Mouse (Mus musculus) thymus, postnatal 25 days (tissue): ENCODE measurements at regions not wholly inside any gene's neighbourhood (a gene's known extent, or its start where the extent isn't known, plus 50 kb on each side); places are given as distances from the start of the nearest gene placed in this dataset.
A peak's percentile ranks its signal among the peaks of the same experiment; 100 is the strongest.

Source experiments
- DNase-seq: peaks from one replicate; pipeline ENCODE4 v3.0.0; 2022

DNA sequence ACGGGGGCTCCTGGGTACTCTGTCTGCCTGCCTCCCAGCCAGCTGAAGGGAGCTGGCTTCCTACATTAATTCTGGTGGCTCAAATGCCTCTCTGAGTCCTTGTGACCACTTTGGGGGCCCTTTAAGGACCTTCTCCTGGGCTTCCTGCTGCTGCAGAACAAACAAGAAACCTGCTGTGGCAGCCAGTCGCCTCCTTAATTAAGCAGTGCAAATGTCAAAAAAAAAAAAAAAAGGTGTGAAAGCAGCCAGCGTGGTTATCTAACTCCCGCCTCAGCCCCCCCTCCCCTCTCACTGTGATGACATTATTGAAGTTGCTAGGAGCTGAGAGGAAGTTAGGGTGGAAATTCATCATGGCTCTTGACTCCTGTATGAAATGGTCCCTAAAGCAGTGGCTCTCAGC, 189.3 kb downstream of the Vrk1 start:
- DNase-seq = no peak

DNA sequence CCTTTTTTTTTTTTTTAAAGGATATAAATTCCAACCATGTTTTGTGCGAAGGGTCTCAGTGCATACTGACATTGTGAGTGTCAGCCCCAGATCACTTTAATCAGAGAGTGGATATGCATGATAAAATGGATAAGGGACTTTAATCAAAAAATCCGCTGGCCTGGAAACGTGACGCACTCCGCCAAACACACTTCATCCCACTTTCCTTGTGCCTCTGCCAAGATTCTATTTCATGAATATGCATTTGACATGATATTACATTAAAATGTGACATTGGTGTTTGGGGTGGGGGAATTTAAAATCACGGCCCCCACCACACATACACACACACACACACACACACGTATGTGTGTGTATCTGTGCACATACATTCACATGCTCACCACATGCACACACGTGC, 193.5 kb downstream of the Vrk1 start:
- no peak for DNase-seq

DNA sequence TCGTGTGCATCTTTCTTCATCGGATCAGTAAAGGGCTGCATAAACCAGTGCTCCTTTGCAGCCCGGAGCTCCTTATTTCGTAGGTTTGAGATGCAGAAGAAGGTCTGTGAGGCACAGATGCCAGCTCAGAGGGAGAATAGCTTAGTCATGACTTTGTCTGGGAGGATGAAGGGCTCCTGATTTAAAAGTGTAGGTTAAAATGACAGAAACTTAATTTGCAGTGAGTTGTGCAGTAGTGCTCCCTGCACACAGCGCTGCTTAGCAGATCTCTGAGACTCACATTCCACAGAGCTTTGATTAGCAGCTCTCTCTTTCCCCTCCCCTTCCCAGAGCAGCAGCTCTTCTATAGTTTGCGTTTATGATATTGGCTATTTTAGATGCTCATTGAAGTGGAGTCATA, 200.9 kb downstream of the Vrk1 start:
- DNase-seq = no peak

DNA sequence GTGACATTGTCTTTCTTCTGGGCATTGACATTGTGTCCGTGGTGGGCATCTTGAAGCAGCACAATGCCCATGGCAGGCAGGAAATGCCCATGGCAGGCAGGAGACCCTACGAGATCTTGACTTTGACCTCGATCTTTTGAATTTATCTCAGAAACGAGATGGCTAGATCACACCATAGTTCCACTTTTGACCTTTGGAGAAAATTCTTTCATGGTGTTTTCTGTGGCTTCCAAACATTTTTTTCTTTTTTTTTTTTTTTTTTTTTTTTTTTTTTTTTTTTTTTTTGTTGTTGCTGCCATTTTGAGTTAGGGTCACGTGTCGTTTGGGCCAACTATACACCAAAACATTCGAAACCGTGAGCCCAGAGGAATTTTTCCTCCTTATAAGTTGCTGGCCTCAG, 201.5 kb downstream of the Vrk1 start:
- no peak for DNase-seq

DNA sequence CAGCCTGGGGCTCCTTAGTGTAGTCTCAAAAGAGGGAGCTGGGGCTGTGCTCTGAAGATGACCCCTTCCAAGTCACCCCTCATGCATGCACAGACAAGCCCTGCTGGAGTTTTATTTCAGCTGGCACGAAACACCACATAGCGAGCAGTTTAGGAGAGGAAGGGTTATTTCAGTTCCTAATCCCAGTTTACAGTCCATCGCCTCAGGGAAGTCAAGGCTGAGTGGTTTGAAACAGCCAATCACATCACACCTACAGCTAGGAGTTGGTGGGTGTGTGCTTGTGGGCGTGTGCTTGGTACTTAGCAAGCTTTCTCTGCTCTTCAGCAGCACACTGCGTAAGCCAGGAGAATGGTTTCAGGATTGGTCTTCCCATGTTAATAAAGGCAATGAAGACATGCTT, 202.4 kb downstream of the Vrk1 start:
- no peak for DNase-seq

DNA sequence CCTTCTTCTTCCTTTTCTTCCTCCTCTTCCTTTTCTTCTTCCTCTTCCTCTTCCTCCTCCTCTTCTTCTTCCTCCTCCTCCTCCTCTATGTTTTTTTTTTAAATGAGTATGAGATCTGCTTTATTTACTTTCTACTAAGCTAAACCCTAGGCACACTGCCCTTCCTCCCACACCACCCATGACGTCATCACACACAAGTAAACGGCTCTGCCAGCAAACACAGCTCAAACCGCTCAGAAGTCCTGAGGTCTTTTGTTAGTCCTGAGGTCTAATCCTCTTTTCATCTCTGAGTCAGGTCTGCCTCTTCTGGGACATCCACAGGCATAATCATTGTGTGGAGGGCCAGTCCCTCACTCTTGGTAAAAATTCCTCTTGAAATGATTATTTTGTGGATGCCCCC, 210.0 kb downstream of the Vrk1 start:
- DNase-seq = no peak

DNA sequence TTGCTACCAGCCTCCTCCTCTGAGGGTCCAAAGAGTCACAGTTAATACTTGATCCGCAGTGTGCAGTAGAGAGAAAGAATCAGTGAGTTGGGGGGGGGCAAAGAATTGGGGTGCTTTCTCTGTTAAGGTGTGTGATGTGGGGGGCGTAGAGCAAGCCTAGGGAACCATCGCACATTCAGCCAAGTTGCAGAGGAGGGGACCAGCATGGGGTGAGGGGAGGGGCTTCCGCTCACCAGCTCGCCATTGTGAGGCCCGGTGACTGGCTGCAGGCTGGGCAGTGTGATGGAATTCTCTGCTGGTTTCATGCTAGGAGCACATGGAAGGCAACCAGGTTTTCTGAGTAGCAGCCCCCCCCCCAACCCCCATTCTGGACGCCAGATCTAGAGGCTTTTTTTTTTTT, 216.2 kb downstream of the Vrk1 start:
- DNase-seq = no peak

DNA sequence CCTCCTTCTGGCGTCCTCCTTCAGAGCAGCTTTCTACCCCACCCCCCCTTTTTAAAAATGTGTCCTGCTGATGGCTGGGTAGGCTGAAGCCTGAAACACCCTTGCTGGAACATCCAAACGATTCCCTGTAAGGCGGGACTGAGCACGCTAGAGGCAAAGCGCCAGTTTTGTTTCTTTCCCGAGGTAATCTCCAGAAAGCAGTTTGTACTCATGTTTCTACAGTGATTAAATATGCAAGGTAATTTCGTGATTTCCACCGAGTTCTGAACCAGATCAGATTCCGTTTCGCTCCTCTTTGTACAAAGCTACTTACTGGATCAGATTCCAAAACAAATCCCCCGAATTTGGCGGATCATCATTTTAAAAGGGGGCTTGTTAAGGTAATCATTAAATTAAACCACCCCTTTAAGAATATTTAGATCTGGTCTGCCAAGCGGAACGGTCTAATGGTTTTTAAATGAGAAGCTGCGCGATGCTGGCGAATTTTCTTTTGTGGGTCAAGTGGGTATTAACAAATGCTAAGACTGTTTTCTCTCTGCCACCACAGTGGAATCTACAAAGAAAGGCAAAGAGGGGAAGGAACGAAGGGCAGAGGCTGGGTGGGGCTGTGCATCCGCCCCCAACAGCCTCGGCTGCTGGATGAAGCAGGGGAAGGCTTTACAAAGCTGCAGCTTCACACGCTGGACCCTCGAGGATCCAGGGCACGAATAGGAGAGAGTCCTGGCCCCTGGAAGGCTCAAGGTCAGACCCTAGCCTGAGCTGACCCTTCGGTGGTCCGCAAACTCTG, 216.9 kb downstream of the Vrk1 start:
- DNase-seq = no peak

DNA sequence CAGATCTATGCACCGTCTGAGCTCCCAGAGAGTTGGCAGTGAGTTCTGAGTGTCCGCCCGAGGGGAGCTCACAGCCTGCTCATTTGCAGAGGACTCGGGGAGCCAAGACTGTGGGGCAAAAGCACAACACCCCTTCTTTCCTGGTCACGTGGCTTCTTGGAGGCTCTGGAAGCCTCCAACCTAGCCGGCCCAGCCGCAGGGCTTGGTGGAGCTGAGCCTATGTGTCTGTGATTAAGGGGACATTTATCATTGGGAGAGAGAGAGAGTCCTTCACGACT, 217.5 kb downstream of the Vrk1 start:
- no peak for DNase-seq

DNA sequence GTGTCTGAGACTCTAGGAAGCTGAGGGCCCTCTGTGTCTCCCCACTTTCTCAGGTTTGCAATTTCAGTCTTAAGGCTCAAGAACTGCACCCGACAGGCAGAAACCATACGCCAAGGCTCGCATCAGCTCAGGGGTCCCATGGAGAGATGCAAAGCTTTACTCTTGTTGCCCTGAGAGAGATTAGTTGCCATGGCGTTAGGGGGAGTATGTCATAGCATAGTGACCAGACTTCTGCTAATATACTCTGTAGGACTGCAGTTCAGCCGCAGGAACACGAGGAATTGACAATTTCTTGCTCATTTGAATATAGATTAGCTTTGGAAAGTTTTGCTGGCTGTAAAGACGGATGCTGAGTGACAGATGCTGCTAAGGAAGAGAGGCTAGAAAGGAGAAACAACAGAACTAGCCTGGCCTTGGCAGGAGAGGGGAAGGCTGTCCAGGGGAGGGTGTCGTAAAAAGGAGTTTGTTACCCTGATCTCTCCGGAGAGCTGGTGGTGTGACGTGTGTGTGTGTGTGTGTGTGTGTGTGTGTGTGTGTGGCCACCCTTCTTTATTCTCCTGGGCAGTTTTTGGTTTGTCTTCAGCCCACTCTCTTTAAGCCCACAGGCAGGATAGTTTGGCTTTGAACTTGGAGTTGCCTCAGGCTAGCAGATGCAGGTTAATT, 235.3 kb downstream of the Vrk1 start:
- no peak for DNase-seq

DNA sequence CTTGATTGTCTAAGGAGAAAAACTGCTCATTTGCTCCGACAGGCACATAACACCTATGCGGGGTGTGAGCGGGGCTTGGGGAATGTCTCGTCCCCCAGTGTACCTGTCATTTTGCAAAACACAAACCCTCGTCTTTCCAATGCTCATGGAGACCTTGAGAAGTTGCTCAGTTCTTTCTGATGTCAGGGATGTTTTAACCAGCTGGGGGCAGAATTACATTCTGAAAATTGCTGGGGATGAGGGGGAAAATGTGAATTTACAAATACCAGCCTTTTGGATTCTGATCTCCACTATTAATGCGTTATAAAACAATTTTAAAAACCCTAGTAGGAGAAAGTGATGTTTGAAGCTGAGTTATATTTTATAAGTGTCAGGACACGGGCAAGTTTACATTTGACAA, 263.6 kb downstream of the Vrk1 start:
- DNase-seq = no peak

DNA sequence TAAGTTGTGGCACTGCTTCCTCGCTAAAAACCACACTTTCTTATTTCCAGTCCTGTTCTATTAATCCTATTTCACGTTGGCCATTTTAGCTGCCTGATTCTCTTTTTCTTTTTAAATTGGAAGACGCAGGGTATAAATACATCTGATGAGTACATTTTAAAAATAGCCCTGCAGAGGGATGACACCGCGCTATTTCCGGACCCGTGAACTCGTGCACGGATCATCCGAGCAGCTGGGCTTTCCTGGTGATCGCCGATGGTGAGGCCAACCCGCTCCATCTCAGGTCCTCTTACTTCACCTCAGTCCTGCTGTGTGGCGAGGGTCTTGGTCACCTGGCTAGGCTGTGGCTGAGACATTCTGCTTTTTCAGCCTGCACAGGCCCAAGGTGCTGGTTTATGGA, 267.9 kb downstream of the Vrk1 start:
- no peak for DNase-seq

DNA sequence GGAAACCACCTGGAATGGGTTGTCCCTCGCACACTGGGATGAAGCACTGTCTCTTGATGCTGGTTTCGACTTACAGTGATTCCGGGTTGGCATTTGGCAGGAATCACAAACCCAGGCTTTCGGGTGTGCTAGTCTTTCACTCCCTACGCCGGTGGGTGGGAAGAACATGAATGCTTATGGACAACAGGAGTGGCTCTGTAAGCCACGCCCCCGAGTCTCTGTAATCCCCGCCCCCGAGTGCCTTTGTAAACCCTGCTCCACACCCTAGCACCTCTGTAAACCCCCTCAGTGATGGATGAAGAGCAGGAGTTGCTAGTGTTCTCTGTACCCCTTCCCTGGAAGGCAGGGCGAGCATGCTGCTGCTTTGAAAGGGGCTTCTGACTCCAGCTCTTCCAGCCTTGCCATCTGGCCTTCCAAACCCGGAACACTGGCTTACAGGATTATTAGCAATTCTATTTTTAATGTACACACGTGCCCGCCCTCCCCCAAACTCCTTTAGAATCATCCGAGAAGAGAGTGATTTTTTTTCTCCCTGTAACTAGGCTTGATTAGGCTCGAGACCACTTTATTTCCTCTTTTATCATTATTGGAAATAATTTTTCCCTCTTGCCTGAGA, 272.6 kb downstream of the Vrk1 start:
- no peak for DNase-seq

DNA sequence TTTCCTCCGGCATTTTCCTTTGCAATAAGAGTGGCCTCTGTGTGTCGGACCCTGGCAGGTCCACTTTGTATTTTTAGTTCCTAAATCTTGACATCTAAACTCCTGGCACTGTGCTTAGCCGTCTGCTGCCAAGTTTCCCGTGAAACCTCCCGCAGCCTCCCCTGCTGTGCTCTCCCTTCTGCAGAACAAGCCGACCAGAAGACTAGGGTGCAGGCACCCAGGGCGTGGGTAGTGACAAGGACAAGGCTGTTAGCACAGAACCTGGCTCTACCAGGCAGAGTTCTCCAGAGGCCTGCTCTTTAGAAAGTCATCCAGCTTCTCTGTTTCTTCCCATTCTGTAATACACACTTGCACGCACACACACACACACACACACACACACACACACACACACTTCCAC, 274.8 kb downstream of the Vrk1 start:
- DNase-seq = no peak

DNA sequence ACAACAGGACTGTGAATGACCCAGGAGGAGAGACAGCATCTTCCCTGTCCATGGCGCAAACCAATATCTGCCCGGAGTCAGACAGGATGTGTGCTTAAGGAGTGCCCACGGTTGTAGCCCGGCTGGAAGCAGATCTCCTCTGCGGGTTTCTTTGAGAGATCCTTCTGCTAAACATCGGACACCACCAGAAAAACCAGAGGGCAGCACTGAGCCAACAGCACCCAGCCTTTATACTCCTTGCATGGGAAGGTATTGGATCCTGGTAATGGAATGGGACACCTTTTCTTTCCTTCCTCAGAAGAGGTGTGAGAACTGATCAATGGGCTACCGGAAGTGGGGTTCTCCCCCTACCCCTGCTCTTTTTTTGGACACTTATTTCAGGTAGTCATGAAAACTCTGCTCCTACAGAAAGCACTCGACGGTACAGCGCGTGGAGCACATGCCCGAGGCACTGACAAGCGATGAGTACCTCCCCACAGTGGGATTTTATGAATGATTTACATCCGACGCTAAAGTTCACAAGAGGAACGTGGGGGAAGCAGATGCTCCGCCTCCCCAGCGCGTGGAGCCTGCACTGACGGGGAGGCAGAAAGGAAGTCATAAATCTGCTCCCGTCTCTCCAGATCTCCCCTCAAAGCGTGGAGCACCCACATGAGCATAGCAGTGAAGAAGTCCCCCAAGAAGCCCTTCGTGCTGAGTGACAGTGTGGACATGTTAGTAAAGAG, 278.9 kb downstream of the Vrk1 start:
- no peak for DNase-seq

DNA sequence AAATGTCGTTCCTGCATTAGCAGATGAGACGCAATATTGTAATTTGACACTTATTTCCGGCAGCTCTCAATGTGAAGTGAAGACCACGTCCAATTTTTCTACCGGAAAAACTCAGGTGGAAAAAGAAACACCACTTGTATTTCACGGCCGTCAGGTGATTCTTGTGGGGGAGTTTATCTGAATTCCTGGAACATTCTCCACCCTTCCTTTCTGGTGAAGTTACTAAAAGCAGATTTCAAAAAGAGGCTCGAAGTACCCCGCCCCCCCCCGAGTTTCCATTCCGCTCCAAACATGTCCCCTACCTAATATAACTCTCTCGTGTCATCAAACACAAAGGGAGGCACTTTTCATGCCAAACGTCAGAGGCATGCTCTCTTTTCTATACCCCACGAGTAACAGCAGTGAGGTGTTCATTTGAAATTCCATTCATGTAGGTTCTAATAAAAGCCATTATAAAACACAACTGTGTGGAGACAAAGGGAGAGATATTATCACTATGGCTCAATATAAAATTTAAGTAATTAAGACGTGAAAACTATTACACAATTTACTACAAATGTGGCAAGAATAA, 281.5 kb downstream of the Vrk1 start:
- DNase-seq = no peak

DNA sequence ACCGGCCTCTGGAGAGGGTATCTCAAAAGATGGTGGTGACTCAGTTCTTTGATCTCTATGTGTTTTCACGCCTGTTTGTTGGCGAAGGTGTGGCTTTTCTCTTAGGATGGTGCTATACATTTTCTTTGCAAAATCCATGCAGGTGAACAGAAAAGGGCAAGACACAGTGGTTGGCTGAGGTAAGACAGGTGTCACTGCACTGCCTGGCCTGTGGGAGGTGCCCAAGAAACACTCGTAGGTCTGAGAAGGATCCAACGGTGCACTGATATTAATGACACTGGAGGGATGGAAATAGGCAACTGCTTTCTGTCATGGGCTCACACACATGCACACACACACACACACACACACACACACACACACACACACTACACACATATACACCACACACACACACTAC, 283.1 kb downstream of the Vrk1 start:
- DNase-seq = peak; percentile 59

DNA sequence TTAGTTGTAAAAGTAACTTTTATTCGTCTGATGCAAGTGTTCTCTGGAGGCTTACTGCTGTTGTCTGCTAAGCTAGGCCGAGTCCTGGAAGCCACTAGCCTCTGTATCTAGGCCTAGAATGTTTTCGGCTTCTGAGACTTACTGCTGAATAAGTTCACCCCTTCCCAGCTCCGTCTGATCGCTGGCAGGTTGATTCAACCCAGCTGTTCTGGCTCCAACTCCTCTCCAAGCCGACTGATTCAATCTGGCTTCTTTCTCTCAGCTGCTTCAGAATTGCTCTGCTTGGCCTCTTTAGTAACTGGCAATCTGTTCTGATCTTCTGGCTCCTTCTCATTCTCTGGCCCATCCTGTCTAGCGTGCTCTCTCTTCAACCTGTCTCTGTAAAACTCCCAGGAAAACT, 285.6 kb downstream of the Vrk1 start:
- no peak for DNase-seq

DNA sequence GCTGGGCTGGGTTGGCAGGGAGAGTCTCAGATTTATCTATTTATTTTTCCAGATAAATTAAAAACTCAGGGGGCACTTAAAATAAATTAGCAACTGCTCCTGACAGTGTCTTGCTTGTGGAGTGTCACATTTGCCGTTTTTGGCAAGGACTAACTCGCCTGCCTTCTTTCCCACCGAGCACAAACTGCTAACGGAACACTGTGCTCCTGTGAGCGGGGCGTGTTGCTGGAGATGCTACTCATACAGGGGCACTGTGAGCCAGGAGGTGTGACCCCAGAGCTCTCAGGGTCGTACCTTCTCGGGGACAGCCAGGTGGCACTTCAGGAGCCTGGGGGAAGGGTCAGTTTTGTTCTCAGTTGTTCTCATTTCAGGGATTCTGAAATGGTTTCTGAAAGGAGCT, 292.6 kb downstream of the Vrk1 start:
- DNase-seq = no peak

DNA sequence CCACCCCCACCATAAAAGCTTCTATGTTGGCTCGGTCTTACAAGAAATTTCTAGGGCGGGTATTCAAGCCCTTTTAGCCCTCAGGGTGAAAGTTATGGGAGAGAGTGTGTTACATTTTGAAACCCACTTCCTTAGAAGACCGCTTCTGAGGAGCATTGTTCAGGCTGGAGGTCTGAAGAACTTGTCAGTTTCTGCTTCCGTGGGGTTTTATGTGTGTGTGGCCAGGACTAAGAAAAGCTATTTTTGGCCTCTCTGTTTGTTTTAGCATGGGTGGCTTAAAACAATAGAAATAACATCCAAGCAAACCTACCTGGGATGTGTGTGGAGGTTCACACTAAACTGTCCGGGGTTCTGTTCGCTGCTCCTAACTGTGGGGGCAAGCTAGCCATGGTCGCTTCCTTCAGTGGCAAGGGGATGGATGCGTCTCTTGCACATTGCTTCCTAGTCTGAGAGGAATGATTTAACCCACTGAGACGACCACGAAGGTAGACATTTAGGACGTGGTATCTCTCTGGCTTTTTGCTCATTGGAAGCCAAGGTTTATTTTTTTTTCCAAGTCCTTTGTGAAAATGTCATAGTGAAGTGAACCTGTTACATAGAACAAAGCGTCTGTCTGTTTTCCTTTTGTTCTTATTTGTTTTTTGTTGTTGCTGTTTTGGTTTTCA, 298.4 kb downstream of the Vrk1 start:
- DNase-seq = peak; percentile 59

DNA sequence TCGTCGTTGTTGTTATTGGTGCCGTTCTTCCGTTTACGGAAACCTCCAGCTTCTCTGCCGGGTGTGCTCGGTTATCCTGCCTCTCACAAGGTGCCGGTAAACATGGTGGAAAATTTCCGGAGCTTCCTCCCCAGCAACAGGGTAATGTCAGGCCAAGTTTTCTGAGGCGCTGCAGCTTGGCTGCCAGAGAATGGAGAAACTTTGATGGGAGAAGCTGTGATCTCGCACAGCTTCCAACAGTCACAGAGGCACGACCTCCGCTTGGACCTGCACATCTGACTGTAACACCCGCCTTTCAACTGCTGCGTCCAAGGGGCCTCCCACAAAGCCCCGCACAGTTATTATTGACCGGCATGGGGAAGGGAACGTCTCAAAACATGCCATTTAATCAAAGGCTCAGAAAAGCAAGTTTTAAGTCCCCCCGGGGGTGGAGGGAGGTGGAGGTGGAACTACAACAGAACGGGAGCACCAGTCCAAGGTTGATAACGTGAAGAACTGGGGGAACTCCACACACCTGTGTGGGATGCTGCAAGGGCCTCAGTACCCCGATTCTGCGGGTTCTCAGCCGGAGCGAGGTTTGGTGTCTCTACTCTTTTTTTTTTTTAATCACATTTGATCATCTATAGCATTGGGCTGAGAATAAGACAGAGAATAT, 299.1 kb downstream of the Vrk1 start:
- peak; percentile 36 for DNase-seq

DNA sequence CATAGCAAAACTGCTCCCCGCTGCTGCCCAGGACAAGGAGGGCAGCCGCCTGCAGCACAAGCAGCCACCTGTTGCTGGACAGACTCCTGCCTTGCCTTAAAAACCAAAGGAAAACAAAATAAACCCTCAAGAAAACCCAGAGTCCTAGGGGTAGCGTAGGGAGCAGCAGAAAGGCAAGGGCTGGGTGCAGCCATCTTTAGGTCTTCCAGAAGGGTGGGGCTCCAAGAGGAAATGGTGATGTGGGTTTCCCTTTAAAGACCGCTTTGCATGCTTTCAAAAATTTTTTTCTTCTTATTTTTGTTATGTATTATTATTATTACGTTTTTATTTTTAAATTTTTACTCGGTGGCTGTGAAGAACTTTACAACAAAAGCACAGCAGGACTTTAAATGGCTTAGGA, 300.1 kb downstream of the Vrk1 start:
- peak; percentile 45 for DNase-seq
